8 mouse cellular contexts compared by ENCODE assay signal in genomic region chr12:40445206-40445605, GRCm38 (mm10). TPM values are rescaled to one million over a fixed set of nuclear protein-coding genes. Genes with fewer than 3 reads are reported as not detected.
DNase-seq lines count a peak whose midpoint lies in the region; ATAC-seq and TF ChIP-seq lines count a peak whose summit lies in the region.

No protein-coding gene starts in this region.

- ATAC-seq in common myeloid progenitor, adult 5-6 weeks (replicated peaks; ENCODE audit: low read depth, poor library complexity, severe bottlenecking): peak; percentile 26
- ATAC-seq in hematopoietic stem cell, adult 5-6 weeks (replicated peaks in 1 of 2; ENCODE audit: insufficient read depth in 1 of 2, low FRiP score in 2 of 2, low TSS enrichment in 1 of 2, low read depth in 1 of 2, poor library complexity in 2 of 2, severe bottlenecking in 2 of 2): peak; percentile 28 to 35; a peak in 3 of 4 replicates
- peak; percentile 22 for ATAC-seq in lung, embryonic 14.5 days (ENCODE audit: insufficient read depth)
- peak; percentile 43 for ATAC-seq in stomach, postnatal 0 days (ENCODE audit: low FRiP score, low TSS enrichment)

- intact Hi-C loops in left cerebral cortex, postnatal 36 days (cut with DNase I): loop anchor here (5.0 kb wide), 2 partner anchors 42 to 237 kb away; no protein-coding TSS in a partner anchor
- intact Hi-C loops in gastrocnemius, postnatal 36 days (cut with DNase I): loop anchor here (5.0 to 10.0 kb wide), 2 partner anchors 188 to 370 kb away; no protein-coding TSS in a partner anchor

- no peaks in the 10 kb centered on the region for H3K9me3 ChIP-seq in lung, embryonic 14.5 days (ENCODE audit: low read depth, low read length)
- H3K9me3 ChIP-seq in stomach, postnatal 0 days (ENCODE audit: control insufficient read depth, low read length): no peaks in the 10 kb centered on the region

- H3K4me1 ChIP-seq in lung, adult 2 months (ENCODE audit: control insufficient read depth, insufficient read depth, low read length): peaks cover 8% of the 10 kb centered on the region
- H3K4me1 ChIP-seq in lung, embryonic 14.5 days (ENCODE audit: insufficient read depth): peaks cover 11% of the 10 kb centered on the region
- 0 out of 2 replicates have a peak, but pooled peaks cover 4% of the 10 kb centered on the region for H3K4me1 ChIP-seq in stomach, postnatal 0 days (replicated peaks; ENCODE audit: control insufficient read depth, insufficient read depth)

- H3K36me3 ChIP-seq in lung, embryonic 14.5 days (ENCODE audit: insufficient read depth): no peaks in the 10 kb centered on the region
- H3K36me3 ChIP-seq in stomach, postnatal 0 days (ENCODE audit: control insufficient read depth, insufficient read depth, low read length): no peaks in the 10 kb centered on the region

- DNase-seq in lung, adult 2 months: no peak
- no peak for DNase-seq in lung, postnatal 14 days
- peak; percentile 61 for DNase-seq in lung, embryonic 14.5 days
- DNase-seq in stomach, postnatal 0 days (ENCODE audit: low spot score): peak; percentile 71
- DNase-seq in left cerebral cortex, postnatal 36 days (ENCODE audit: low spot score in 2 of 2): no peak
- no peak for DNase-seq in gastrocnemius, postnatal 36 days

- TF ChIP-seq EP300 in stomach, postnatal 0 days (optimal IDR thresholded peaks at IDR 0.05): no peak

- no peaks in the 10 kb centered on the region for H3K27me3 ChIP-seq in lung, embryonic 14.5 days (ENCODE audit: insufficient read depth, low read length)
- H3K27me3 ChIP-seq in stomach, postnatal 0 days (ENCODE audit: control insufficient read depth, insufficient read depth, low read length): no peaks in the 10 kb centered on the region

- no peak for TF ChIP-seq POLR2A in lung, adult 2 months (IDR thresholded peaks at IDR 0.05; ENCODE audit: borderline replicate concordance, extremely low read depth, low read depth, low read length)

- no peak for TF ChIP-seq CTCF in lung, adult 2 months (IDR thresholded peaks at IDR 0.05; ENCODE audit: insufficient read depth, low read length)
- TF ChIP-seq CTCF in lung, embryonic 14.5 days (IDR thresholded peaks at IDR 0.05; ENCODE audit: low read depth): no peak
- TF ChIP-seq CTCF in stomach, postnatal 0 days (IDR thresholded peaks at IDR 0.05; ENCODE audit: low read depth): no peak

- H3K4me3 ChIP-seq in lung, adult 2 months (replicated peaks; ENCODE audit: extremely low read depth, low read depth, low read length): peak overlapping the region; percentile 99
- peak overlapping the region; percentile 83 for H3K4me3 ChIP-seq in lung, embryonic 14.5 days (ENCODE audit: low read depth, low read length)
- peak overlapping the region; percentile 62 for H3K4me3 ChIP-seq in stomach, postnatal 0 days (ENCODE audit: low read depth, low read length)

- H3K4me2 ChIP-seq in lung, embryonic 14.5 days: peak overlapping the region; percentile 88
- peak overlapping the region; percentile 75 for H3K4me2 ChIP-seq in stomach, postnatal 0 days (replicated peaks; ENCODE audit: low read depth)

- under 1% methylated on average over 16 of the region's 16 CpGs for WGBS in lung, adult 2 months
- WGBS in lung, embryonic 14.5 days: under 1% methylated on average over 16 of the region's 16 CpGs
- WGBS in stomach, postnatal 0 days: under 1% methylated on average over 16 of the region's 16 CpGs

- peak overlapping the region; percentile 71 for H3K9ac ChIP-seq in lung, embryonic 14.5 days
- peak overlapping the region; percentile 58 for H3K9ac ChIP-seq in stomach, postnatal 0 days (ENCODE audit: low read length)

- peak overlapping the region; percentile 46; the same call in 1 of the 2 replicates for H3K27ac ChIP-seq in lung, embryonic 14.5 days (ENCODE audit: low read depth)
- H3K27ac ChIP-seq in stomach, postnatal 0 days (replicated peaks): peak overlapping the region; percentile 1; the same call in 1 of the 2 replicates

RNA-seq across cellular contexts. Expression of gene Zfp277, which starts 0.5 kb away (rescaled TPM):
- polyA plus RNA-seq in lung, adult 2 months (2012; rRNA removed): 3.5 and 6.1 TPM in 2 replicates
- 32.3 and 32.9 TPM in 2 replicates for total RNA-seq in common myeloid progenitor, adult 5-6 weeks (2017)
- 41.8 and 43.3 TPM in 2 replicates for total RNA-seq in hematopoietic stem cell, adult 5-6 weeks (2017)
- 45.5 and 46.7 TPM in 2 replicates for polyA plus RNA-seq in lung, embryonic 14.5 days (2014; fragmentation: Nextera tagmentation; extraction: Ambion mirVana)
- 21.3 and 21.7 TPM in 2 replicates for polyA plus RNA-seq in stomach, postnatal 0 days (2015; fragmentation: Nextera tagmentation; extraction: Ambion mirVana)
- 10 to 100 TPM; 16.6 to 20.1 TPM for total RNA-seq in left cerebral cortex, postnatal 36 days (2021)
- total RNA-seq in gastrocnemius, postnatal 36 days (2021): 1 to 10 TPM; 6.8 to 9.4 TPM

RNA-seq across cellular contexts. Expression of gene Dock4, which starts 0.5 kb away (rescaled TPM):
- polyA plus RNA-seq in lung, adult 2 months (2012; rRNA removed): 19.7 and 21.9 TPM in 2 replicates
- 0.92 and 1.1 TPM in 2 replicates for total RNA-seq in common myeloid progenitor, adult 5-6 weeks (2017)
- total RNA-seq in hematopoietic stem cell, adult 5-6 weeks (2017): 0.65 and 1.1 TPM in 2 replicates
- 24.2 and 28.9 TPM in 2 replicates for polyA plus RNA-seq in lung, embryonic 14.5 days (2014; fragmentation: Nextera tagmentation; extraction: Ambion mirVana)
- 3.1 and 3.3 TPM in 2 replicates for polyA plus RNA-seq in stomach, postnatal 0 days (2015; fragmentation: Nextera tagmentation; extraction: Ambion mirVana)
- 10 to 100 TPM; 81.1 to 99.7 TPM for total RNA-seq in left cerebral cortex, postnatal 36 days (2021)
- total RNA-seq in gastrocnemius, postnatal 36 days (2021): 10 to 100 TPM; 10.4 to 11.6 TPM

Comparison
In these comparisons a context has a peak if more than half of its experiments do, and no peak if none do; other contexts are left out.
1. DNase-seq: peak in lung, embryonic 14.5 days (single experiment) and stomach, postnatal 0 days (single experiment); none in lung, adult 2 months (single experiment), lung, postnatal 14 days (single experiment), left cerebral cortex, postnatal 36 days (0 of 2) and gastrocnemius, postnatal 36 days (0 of 2).
2. RNA of gene Dock4, which starts 0.5 kb away (total RNA-seq): 81.1 to 99.7 TPM in left cerebral cortex, postnatal 36 days; 10.4 to 11.6 TPM in gastrocnemius, postnatal 36 days, 0.92 to 1.1 TPM in common myeloid progenitor, adult 5-6 weeks and 0.65 to 1.1 TPM in hematopoietic stem cell, adult 5-6 weeks; every median in the first group is over 4 times any median in the second.
3. Peak in every context shown above with its lines, with median percentiles within 50 percentile points of each other: H3K4me3 ChIP-seq and ATAC-seq.